Mouse (Mus musculus) lung, postnatal 4 days (tissue): Measurements from ENCODE around the gene Stk38.

Experiments used
- DNase-seq, 2 experiments: peaks; one replicate each; pipeline ENCODE4 v3.0.0; 2021

The Stk38 gene

GRCm38 (mm10) chr17:28951831-28952799, 55.7 kb downstream of the Stk38 start, which contains the start of gene Kctd20:
Gene Kctd20, plus strand, starts transcription at chr17:28951950.
- peak; percentile 95 to 96 for DNase-seq

GRCm38 (mm10) chr17:28950751-28951150, 57.0 kb downstream of the Stk38 start:
- DNase-seq = no peak

GRCm38 (mm10) chr17:28948661-28949060, 59.1 kb downstream of the Stk38 start:
- no peak for DNase-seq

GRCm38 (mm10) chr17:28947011-28947939, 60.5 kb downstream of the Stk38 start:
- peak in 1 of 2 experiments; percentile 21 for DNase-seq

- DNase-seq = no peak
Measured at GRCm38 (mm10) chr17:28944481-28944880, 63.3 kb downstream of the Stk38 start.

GRCm38 (mm10) chr17:28943740-28944139, 64.1 kb downstream of the Stk38 start, which contains the start of gene Pxt1:
Gene Pxt1, minus strand, starts transcription at chr17:28943840.
- DNase-seq = no peak

GRCm38 (mm10) chr17:28942101-28942500, 65.7 kb downstream of the Stk38 start:
- peak; percentile 48 to 56 for DNase-seq

GRCm38 (mm10) chr17:28940776-28941555, 66.8 kb downstream of the Stk38 start:
- DNase-seq = peak in 1 of 2 experiments; percentile 17

GRCm38 (mm10) chr17:28936622-28937345, 71.0 kb downstream of the Stk38 start:
- peak; percentile 36 to 65 for DNase-seq

- DNase-seq = peak in 1 of 2 experiments; percentile 10
Measured at GRCm38 (mm10) chr17:28936133-28936532, 71.7 kb downstream of the Stk38 start.

GRCm38 (mm10) chr17:28934120-28934916, 73.5 kb downstream of the Stk38 start:
- DNase-seq = peak in 1 of 2 experiments; percentile 7

- no peak for DNase-seq
Measured at GRCm38 (mm10) chr17:28932274-28932673, 75.5 kb downstream of the Stk38 start.

- peak in 1 of 2 experiments; percentile 16 for DNase-seq
Measured at GRCm38 (mm10) chr17:28931436-28932211, 76.2 kb downstream of the Stk38 start.

- peak; percentile 96 to 97 for DNase-seq
Measured at GRCm38 (mm10) chr17:28930392-28931074, 77.3 kb downstream of the Stk38 start.

- DNase-seq = peak in 1 of 2 experiments; percentile 9
Measured at GRCm38 (mm10) chr17:28929369-28929768, 78.4 kb downstream of the Stk38 start.

GRCm38 (mm10) chr17:28928004-28928403, 79.8 kb downstream of the Stk38 start:
- DNase-seq = peak in 1 of 2 experiments; percentile 38

GRCm38 (mm10) chr17:28926866-28927635, 80.7 kb downstream of the Stk38 start:
- peak; percentile 59 to 71 for DNase-seq

GRCm38 (mm10) chr17:28926380-28926779, 81.4 kb downstream of the Stk38 start:
- peak; percentile 77 to 85 for DNase-seq
